Mouse (Mus musculus): ENCODE data around the gene Kcnh8. TPM values are rescaled to one million over a fixed set of nuclear protein-coding genes. Genes with fewer than 3 reads are reported as not detected.

The Kcnh8 gene
- total RNA-seq, 2 experiments from 2014 or later, result not detected

DNA sequence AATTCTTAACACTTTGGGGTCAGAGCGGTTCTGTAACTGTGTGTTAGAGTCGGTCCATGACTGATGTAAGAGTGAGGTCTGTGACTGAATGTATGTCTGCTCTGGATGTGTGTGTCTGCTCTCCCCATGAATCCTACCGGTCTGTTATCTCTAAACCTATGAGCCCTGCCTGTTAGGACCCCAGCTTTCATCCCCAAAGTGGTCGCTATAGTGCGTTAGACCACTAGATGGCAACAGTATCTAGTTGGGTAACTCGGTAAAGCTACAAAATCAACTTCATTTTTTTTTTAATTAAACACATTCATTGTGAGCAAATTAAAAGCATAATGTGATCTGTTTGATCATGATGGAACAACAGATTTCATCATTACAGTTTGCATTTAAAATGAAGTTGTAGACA lies 202.0 kb downstream of the Kcnh8 start:
- ATAC-seq (replicated peaks; ENCODE audit: low FRiP score, low TSS enrichment, poor library complexity, severe bottlenecking), result no peak

DNA sequence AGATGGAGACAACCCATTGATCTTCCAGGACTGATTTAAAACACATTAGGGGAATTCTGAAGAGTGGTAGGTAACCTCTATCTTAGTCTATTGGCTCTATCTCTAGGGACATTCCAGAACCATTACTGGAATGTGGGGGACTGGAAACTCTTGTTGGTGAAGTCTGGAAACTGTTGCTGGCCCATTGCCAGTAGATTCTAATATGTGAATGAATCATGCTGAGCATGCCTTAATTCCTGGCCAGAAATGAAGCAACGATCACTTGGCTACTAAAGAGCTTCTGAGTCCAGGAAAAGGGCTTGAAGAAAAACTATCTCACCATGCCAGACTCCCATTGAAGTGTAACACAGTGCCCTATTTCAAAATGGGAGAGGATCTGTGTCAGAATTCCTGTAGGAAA lies 208.3 kb downstream of the Kcnh8 start:
- ATAC-seq (replicated peaks; ENCODE audit: low FRiP score, low TSS enrichment, poor library complexity, severe bottlenecking), result no peak

DNA sequence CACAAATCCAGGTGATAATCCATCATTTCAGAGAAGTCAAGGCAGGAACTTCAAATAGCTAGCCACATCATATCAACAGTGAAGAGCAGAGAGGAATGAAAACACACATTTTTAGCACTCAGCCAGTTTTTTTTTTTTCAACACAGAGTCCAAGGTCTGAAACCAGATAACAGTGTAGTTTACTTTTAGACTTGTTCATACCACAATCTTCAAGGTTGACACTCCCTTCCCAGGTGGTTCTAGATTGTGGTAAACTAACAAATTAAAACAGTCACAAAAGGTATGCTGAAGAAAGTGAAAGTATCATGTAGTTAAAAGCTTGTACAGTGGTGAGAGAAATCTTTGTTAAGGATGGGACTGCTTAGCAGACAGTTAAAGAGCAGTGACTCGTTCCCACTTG lies 216.5 kb downstream of the Kcnh8 start:
- ATAC-seq (replicated peaks; ENCODE audit: low FRiP score, low TSS enrichment, poor library complexity, severe bottlenecking), result no peak

DNA sequence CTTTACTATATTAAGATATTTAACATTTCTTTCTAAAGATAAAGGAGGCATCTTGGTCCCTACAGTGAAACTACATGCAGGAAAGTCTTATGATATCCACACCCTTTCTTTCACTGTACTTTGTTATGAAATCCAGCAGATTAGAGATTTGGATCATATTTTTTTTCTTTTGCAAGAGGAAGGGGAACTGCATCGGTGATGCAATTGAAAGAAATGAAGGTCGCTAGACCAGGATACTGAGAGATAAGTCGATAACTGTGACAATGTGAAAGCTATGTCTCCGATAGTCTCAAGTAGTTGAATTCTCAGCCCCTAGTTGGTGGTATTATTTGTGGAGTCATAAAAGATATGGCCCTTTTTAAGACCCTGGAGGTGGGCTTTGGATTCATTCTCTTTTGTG lies 227.2 kb downstream of the Kcnh8 start:
- ATAC-seq (replicated peaks; ENCODE audit: low FRiP score, low TSS enrichment, poor library complexity, severe bottlenecking), result no peak

DNA sequence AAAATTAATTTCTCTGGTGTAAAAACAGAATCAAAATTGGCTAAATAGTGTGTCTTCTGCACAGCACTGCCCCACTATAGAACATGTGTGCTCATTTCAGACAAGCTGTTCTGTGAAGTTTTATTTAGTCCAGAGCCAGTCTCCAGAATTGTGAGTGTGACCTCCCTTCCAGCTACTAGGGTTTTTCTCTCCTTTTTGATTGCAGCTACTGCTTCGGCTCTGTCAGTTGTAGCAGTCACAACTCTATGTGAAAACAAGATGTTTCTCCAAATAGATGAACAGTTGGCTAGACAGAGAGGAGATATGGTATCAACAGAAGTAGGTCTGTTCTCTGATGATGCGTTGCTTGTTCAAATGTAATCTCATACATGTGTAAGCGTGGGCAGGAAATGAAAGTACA lies 270.7 kb downstream of the Kcnh8 start:
- no peak for ATAC-seq (replicated peaks; ENCODE audit: low FRiP score, low TSS enrichment, poor library complexity, severe bottlenecking)

DNA sequence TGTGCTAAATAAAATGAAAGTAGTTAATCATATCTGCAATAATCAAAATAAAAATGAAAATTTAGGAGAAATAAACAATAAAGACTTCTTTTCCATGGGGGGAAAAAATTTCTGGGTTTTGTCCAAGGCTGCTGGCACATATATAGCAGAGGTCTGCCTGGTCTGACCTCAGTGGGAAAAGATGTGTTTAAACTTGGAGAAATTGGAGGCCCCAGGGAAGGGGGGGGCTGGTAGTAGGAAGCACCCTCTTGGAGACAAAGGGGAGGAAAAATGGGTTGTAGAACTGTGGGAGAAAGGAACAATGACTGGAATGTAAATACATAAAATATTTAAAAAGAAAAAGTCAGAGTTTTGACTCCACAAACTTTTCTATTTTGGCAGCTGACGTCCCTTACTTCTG lies 276.5 kb downstream of the Kcnh8 start:
- ATAC-seq (replicated peaks; ENCODE audit: low FRiP score, low TSS enrichment, poor library complexity, severe bottlenecking), result no peak

DNA sequence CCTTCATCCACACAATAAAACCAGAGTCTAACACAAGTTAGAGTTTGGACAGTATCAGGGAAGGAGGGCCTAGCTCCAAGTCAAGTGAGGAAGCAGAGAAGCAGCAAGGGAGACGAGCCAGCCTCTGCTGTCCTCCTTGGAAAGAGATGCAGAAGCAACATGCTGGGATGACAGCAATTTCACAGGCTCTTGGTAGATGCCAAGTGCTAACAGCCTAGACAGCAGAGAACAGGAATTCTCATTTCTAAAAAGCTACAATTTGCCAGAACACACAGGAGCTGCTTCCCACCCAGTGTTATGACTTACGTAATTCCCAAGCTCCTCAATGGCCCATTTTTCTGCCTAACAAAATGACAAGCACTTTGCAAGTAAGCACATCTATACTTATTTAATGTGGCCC lies 277.5 kb downstream of the Kcnh8 start:
- no peak for ATAC-seq (replicated peaks; ENCODE audit: low FRiP score, low TSS enrichment, poor library complexity, severe bottlenecking)

DNA sequence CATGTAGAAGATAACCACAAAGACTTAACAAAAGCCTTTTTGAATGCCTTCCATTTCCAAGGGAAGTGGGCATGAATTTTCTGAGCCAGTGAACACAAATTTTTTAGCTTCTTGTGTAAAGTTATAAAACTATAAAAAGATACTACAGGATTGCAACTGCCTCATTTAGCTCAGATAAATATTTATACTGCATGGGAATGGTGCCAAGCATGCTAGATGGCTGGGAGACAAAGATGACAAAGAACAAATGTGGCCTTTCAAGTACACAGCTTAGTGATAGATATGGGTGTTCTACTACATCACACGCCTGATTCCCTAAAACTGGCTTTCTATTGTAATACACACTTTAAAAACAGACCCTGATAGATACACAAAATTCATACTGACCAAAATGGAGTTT lies 282.7 kb downstream of the Kcnh8 start:
- ATAC-seq (replicated peaks; ENCODE audit: low FRiP score, low TSS enrichment, poor library complexity, severe bottlenecking), result no peak

DNA sequence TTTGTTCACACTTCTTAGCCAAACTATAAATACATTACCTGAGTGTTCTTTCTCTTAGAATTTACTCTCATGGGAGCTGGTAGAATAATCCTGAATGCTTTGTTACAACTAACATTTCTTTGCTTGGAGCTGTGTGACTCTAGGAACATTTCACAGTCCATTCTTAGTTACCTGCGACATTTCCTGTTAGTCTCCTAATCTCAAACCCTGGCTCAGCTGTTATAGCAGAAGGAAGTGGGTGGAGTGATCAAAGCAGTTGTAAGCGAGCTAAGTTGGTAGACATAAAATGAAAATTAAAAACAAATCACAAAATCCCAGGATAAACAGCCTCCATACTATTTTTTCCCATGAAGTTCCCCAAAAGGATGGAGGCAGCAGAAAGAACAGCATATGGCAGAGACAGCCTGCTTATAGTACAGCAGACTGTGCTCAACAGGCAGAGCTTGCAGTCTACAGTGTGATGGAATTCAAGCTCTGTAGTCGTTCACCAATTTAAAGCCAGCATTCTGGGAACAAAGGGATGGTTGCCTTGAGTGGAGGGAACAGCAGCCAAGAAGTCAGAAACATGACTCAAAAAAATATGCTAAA lies 318.1 kb downstream of the Kcnh8 start:
- ATAC-seq (replicated peaks; ENCODE audit: low FRiP score, low TSS enrichment, poor library complexity, severe bottlenecking), result no peak

DNA sequence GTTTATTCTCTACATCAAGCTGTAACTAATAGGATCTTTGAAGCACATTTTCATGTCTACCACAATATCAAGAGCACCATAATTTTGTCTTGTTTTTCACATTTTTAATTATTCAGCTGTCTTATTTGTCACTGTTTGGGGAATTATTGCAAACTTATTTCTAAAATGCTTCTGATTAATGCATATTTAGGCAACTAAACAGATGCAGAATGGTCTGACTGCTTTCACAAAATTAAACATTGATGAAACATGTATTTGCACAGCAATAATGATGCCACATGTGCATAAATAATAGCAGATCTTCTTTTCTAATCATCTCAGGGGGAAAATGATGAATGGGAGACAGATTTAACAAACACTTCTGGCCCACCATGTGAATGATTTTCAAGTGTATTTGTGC lies 341.5 kb downstream of the Kcnh8 start:
- no peak for ATAC-seq (replicated peaks; ENCODE audit: low FRiP score, low TSS enrichment, poor library complexity, severe bottlenecking)

DNA sequence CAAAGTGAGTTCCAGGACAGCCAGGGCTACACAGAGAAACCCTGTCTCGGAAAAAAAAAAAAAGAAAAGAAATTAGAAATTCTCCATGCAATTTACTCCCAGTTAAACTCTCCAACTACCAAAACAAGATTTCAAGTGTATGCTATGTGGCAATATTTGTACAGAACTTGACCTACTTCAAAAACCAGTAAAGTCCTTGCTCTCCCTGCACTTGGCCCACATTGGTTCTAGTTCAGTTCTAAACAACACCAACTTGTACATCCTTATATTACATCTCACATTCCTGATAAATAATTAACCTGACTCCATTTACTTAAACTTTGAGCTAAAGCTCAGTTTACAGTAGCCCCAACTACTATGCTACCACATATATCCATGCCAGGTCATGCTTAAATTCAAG lies 370.2 kb downstream of the Kcnh8 start:
- no peak for ATAC-seq (replicated peaks; ENCODE audit: low FRiP score, low TSS enrichment, poor library complexity, severe bottlenecking)

DNA sequence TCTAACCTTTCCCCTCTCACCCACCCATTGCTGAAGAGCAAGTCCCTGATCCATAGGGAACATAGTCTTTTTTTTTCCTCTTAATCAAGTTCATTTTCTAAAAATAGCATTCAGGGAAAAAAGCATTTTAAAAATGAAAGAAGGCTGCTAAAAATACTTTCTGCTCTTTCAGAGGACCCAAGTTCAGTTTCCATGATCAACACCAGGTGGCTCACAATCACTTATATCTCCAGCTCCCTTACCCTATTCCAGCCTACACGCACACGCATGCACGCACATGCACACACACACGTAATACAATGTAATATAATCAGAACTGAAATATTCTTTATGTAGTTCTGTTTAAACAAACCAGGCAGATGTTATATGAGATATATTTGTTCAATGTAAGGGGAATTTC lies 378.4 kb downstream of the Kcnh8 start:
- ATAC-seq (replicated peaks; ENCODE audit: low FRiP score, low TSS enrichment, poor library complexity, severe bottlenecking), result no peak
